In genomic region chr11:101667871-101668532, GRCm38 (mm10) we compare ENCODE assay signal across 8 mouse cellular contexts. TPM values are rescaled to one million over a fixed set of nuclear protein-coding genes. Genes with fewer than 3 reads are reported as not detected.
DNase-seq lines count a peak whose midpoint lies in the region; ATAC-seq lines count a peak whose summit lies in the region.

No protein-coding gene starts in this region.

- H3K4me2 ChIP-seq in intestine, embryonic 15.5 days (replicated peaks) = peak overlapping the region; percentile 97
- H3K4me2 ChIP-seq in liver, embryonic 15.5 days = peak overlapping the region; percentile 23

- 64% methylated on average over 14 of the region's 14 CpGs for WGBS in intestine, embryonic 15.5 days
- WGBS in liver, embryonic 15.5 days (ENCODE audit: insufficient replicate concordance) = 66% methylated on average over 14 of the region's 14 CpGs

- H3K36me3 ChIP-seq in intestine, embryonic 15.5 days = no peaks in the 10 kb centered on the region
- H3K36me3 ChIP-seq in liver, embryonic 15.5 days (replicated peaks) = no peaks in the 10 kb centered on the region

- H3K9ac ChIP-seq in intestine, embryonic 15.5 days = peak overlapping the region; percentile 17; the same call in 1 of the 2 replicates
- H3K9ac ChIP-seq in liver, embryonic 15.5 days = no peak overlapping the region; the same call in 1 of the 2 replicates

- H3K4me1 ChIP-seq in intestine, embryonic 15.5 days (replicated peaks) = peaks cover 18% of the 10 kb centered on the region
- peaks cover 73% of the 10 kb centered on the region for H3K4me1 ChIP-seq in liver, embryonic 15.5 days (replicated peaks)

- peak; percentile 76 for DNase-seq in retina, adult 2 months (ENCODE audit: low read depth, low spot score)
- no peak for DNase-seq in retina, postnatal 1 day
- DNase-seq in heart, adult 18-20 months = peak; percentile 79 to 86
- peak; percentile 57 to 63 for DNase-seq in right cerebral cortex, adult 2 months (ENCODE audit: low spot score in 2 of 2)
- no peak for DNase-seq in spleen, postnatal 4 days (ENCODE audit: low spot score in 2 of 2)
- DNase-seq in spleen, postnatal 36 days (ENCODE audit: low spot score in 2 of 2) = no peak

- H3K4me3 ChIP-seq in intestine, embryonic 15.5 days (replicated peaks) = 0 out of 2 replicates have a peak overlapping the region, but pooled peaks have one; percentile 10
- no peak overlapping the region for H3K4me3 ChIP-seq in liver, embryonic 15.5 days (replicated peaks)

- H3K27me3 ChIP-seq in intestine, embryonic 15.5 days (replicated peaks) = no peaks in the 10 kb centered on the region
- no peaks in the 10 kb centered on the region for H3K27me3 ChIP-seq in liver, embryonic 15.5 days

- no peak for ATAC-seq in intestine, embryonic 15.5 days
- ATAC-seq in liver, embryonic 15.5 days (ENCODE audit: insufficient read depth) = no peak

- H3K27ac ChIP-seq in intestine, embryonic 15.5 days = peak overlapping the region; percentile 52
- H3K27ac ChIP-seq in liver, embryonic 15.5 days (replicated peaks) = peak overlapping the region; percentile 19; the same call in 1 of the 2 replicates

- no peaks in the 10 kb centered on the region for H3K9me3 ChIP-seq in intestine, embryonic 15.5 days
- no peaks in the 10 kb centered on the region for H3K9me3 ChIP-seq in liver, embryonic 15.5 days (replicated peaks)

RNA-seq across cellular contexts. Expression of gene Arl4d, which starts 2.7 kb away (rescaled TPM):
- 10 to 100 TPM; 19.6 to 22.5 TPM for total RNA-seq in heart, adult 18-20 months (2021)
- polyA plus RNA-seq in intestine, embryonic 15.5 days (2015; fragmentation: Nextera tagmentation; extraction: Ambion mirVana) = 7.6 and 7.8 TPM in 2 replicates
- polyA plus RNA-seq in liver, embryonic 15.5 days (2015; fragmentation: Nextera tagmentation; extraction: Ambion mirVana) = 0.82 and 0.94 TPM in 2 replicates

RNA-seq across cellular contexts. Expression of gene Rdm1, which starts 41.0 kb away (rescaled TPM):
- 10 to 100 TPM; 43.7 to 52.3 TPM for total RNA-seq in heart, adult 18-20 months (2021)
- 34.5 and 35.8 TPM in 2 replicates for polyA plus RNA-seq in intestine, embryonic 15.5 days (2015; fragmentation: Nextera tagmentation; extraction: Ambion mirVana)
- 10.7 and 12.1 TPM in 2 replicates for polyA plus RNA-seq in liver, embryonic 15.5 days (2015; fragmentation: Nextera tagmentation; extraction: Ambion mirVana)

Comparison
In these comparisons a context has a peak if more than half of its experiments do, and no peak if none do; other contexts are left out.
1. DNase-seq: peak in retina, adult 2 months (single experiment), heart, adult 18-20 months (2 of 2) and right cerebral cortex, adult 2 months (2 of 2); none in retina, postnatal 1 day (single experiment), spleen, postnatal 4 days (0 of 2) and spleen, postnatal 36 days (0 of 2).